ENCODE assay signal across 17 mouse cellular contexts in genomic region chr1:80963838-80964237, GRCm38 (mm10).
A peak's percentile ranks its signal among the peaks of the same experiment; 100 is the strongest.
DNase-seq lines count a peak whose midpoint lies in the region; ATAC-seq lines count a peak whose summit lies in the region.
"Had no signal": no experiment of that assay in that cellular context is flagged by ENCODE, and none has a peak within 500 bp of the region (broad histone marks: within the 10 kb centered on the region; RNA-seq: fewer than 3 reads in every experiment).

No protein-coding gene starts in this region.

- H3K27ac ChIP-seq in hindbrain, embryonic 16.5 days (ENCODE audit: low read depth, low read length): no peak overlapping the region
- no peak overlapping the region for H3K27ac ChIP-seq in hindbrain, embryonic 14.5 days
- no peak overlapping the region for H3K27ac ChIP-seq in forebrain, embryonic 16.5 days (ENCODE audit: low read length)
- H3K27ac ChIP-seq: hindbrain, embryonic 10.5 days; left cerebral cortex, adult 2 months; limb, embryonic 15.5 days had no signal

- no peak overlapping the region for H3K4me3 ChIP-seq in hindbrain, embryonic 16.5 days (ENCODE audit: low read length)
- H3K4me3 ChIP-seq in hindbrain, embryonic 14.5 days (replicated peaks; ENCODE audit: low read length): no peak overlapping the region
- H3K4me3 ChIP-seq in forebrain, embryonic 16.5 days (replicated peaks; ENCODE audit: low read length): no peak overlapping the region
- H3K4me3 ChIP-seq: erythroblast, embryonic 14.5 days; heart, embryonic 12.5 days; hindbrain, embryonic 10.5 days; left cerebral cortex, adult 2 months; limb, embryonic 15.5 days; megakaryocyte, embryonic 14.5 days had no signal

- intact Hi-C loops in heart, postnatal 14 days (cut with DNase I): no loop called here

- H3K4me1 ChIP-seq in hindbrain, embryonic 16.5 days (ENCODE audit: control insufficient read depth, insufficient read depth, low read depth, low read length): no peaks in the 10 kb centered on the region
- no peaks in the 10 kb centered on the region for H3K4me1 ChIP-seq in hindbrain, embryonic 14.5 days (replicated peaks; ENCODE audit: control insufficient read depth, insufficient read depth, low read length)
- H3K4me1 ChIP-seq in forebrain, embryonic 16.5 days (replicated peaks; ENCODE audit: control insufficient read depth, insufficient read depth, low read length): no peaks in the 10 kb centered on the region
- H3K4me1 ChIP-seq: heart, embryonic 12.5 days; hindbrain, embryonic 10.5 days; limb, embryonic 15.5 days; megakaryocyte, embryonic 14.5 days had no signal

- DNase-seq in hindbrain, embryonic 14.5 days (ENCODE audit: low spot score): no peak
- DNase-seq in cerebellum, adult 11 months: peak; percentile 14
- DNase-seq in retina, embryonic 14.5 days (ENCODE audit: low spot score): peak; percentile 17
- DNase-seq in heart, postnatal 14 days: no peak
- DNase-seq in spleen, postnatal 36 days (ENCODE audit: low spot score in 2 of 2): no peak
- DNase-seq: gastrocnemius, postnatal 10 days; kidney, adult 8-10 months; lung, embryonic 14.5 days had no signal

- H3K9ac ChIP-seq in hindbrain, embryonic 16.5 days (ENCODE audit: low read depth, low read length): no peak overlapping the region
- no peak overlapping the region for H3K9ac ChIP-seq in hindbrain, embryonic 14.5 days
- no peak overlapping the region for H3K9ac ChIP-seq in forebrain, embryonic 16.5 days (replicated peaks; ENCODE audit: low read depth, low read length)
- H3K9ac ChIP-seq: heart, embryonic 12.5 days; limb, embryonic 15.5 days; lung, embryonic 14.5 days had no signal

- H3K9me3 ChIP-seq in hindbrain, embryonic 16.5 days (ENCODE audit: control insufficient read depth, low read length): no peaks in the 10 kb centered on the region
- H3K9me3 ChIP-seq in hindbrain, embryonic 14.5 days (ENCODE audit: control insufficient read depth, low read length): no peaks in the 10 kb centered on the region
- no peaks in the 10 kb centered on the region for H3K9me3 ChIP-seq in forebrain, embryonic 16.5 days (ENCODE audit: control insufficient read depth, low read length)
- H3K9me3 ChIP-seq: heart, embryonic 12.5 days; hindbrain, embryonic 10.5 days; limb, embryonic 15.5 days; megakaryocyte, embryonic 14.5 days had no signal

- no peak overlapping the region for H3K4me2 ChIP-seq in hindbrain, embryonic 16.5 days (ENCODE audit: low read length)
- H3K4me2 ChIP-seq in hindbrain, embryonic 14.5 days (replicated peaks): no peak overlapping the region
- no peak overlapping the region for H3K4me2 ChIP-seq in forebrain, embryonic 16.5 days (ENCODE audit: low read length)
- H3K4me2 ChIP-seq: heart, embryonic 12.5 days; limb, embryonic 15.5 days; lung, embryonic 14.5 days had no signal

- H3K27me3 ChIP-seq in hindbrain, embryonic 16.5 days (replicated peaks; ENCODE audit: control insufficient read depth, insufficient read depth, low read length): no peaks in the 10 kb centered on the region
- H3K27me3 ChIP-seq in hindbrain, embryonic 14.5 days (ENCODE audit: control insufficient read depth, insufficient read depth, low read length): no peaks in the 10 kb centered on the region
- no peaks in the 10 kb centered on the region for H3K27me3 ChIP-seq in forebrain, embryonic 16.5 days (replicated peaks; ENCODE audit: control insufficient read depth, insufficient read depth, low read length)
- H3K27me3 ChIP-seq: heart, embryonic 12.5 days; limb, embryonic 15.5 days; megakaryocyte, embryonic 14.5 days had no signal

- ATAC-seq in hindbrain, embryonic 16.5 days: peak; percentile 70; the same call in 1 of the 2 replicates
- no peak; the same call in 1 of the 2 replicates for ATAC-seq in hindbrain, embryonic 14.5 days (ENCODE audit: low FRiP score)
- ATAC-seq in forebrain, embryonic 16.5 days: peak; percentile 99

- 66% methylated on average over 1 of the region's 1 CpGs for WGBS in hindbrain, embryonic 16.5 days
- WGBS in hindbrain, embryonic 14.5 days: 66% methylated on average over 1 of the region's 1 CpGs
- 50% methylated on average over 1 of the region's 1 CpGs for WGBS in forebrain, embryonic 16.5 days

- H3K36me3 ChIP-seq in hindbrain, embryonic 16.5 days (ENCODE audit: control insufficient read depth, insufficient read depth, low read length): no peaks in the 10 kb centered on the region
- H3K36me3 ChIP-seq in hindbrain, embryonic 14.5 days (replicated peaks; ENCODE audit: control insufficient read depth, insufficient read depth): no peaks in the 10 kb centered on the region
- no peaks in the 10 kb centered on the region for H3K36me3 ChIP-seq in forebrain, embryonic 16.5 days (ENCODE audit: control insufficient read depth, insufficient read depth)
- H3K36me3 ChIP-seq: G1E; heart, embryonic 12.5 days; hindbrain, embryonic 10.5 days; limb, embryonic 15.5 days had no signal

Comparison
In these comparisons a context has a peak if more than half of its experiments do, and no peak if none do; other contexts are left out.
1. DNase-seq: peak in cerebellum, adult 11 months (single experiment) and retina, embryonic 14.5 days (single experiment); none in hindbrain, embryonic 14.5 days (single experiment), heart, postnatal 14 days (0 of 2) and spleen, postnatal 36 days (0 of 2).